Mouse (Mus musculus) embryonic fibroblast, embryonic 13.5 days (primary cell): ENCODE results near the gene Esf1.

Experiments
- CTCF ChIP-seq: IDR thresholded peaks from 2 replicates; pipeline ENCODE4 v1.5.1; 2011; ENCODE audit warnings: mild to moderate bottlenecking, control low read depth, low read length, moderate library complexity, borderline replicate concordance; ENCODE audit not compliant: insufficient read depth
- POLR2A ChIP-seq: IDR thresholded peaks from 2 replicates; pipeline ENCODE4 v1.6.1; 2011; ENCODE audit warnings: low read depth, mild to moderate bottlenecking, control low read depth, low read length, moderate library complexity

DNA sequence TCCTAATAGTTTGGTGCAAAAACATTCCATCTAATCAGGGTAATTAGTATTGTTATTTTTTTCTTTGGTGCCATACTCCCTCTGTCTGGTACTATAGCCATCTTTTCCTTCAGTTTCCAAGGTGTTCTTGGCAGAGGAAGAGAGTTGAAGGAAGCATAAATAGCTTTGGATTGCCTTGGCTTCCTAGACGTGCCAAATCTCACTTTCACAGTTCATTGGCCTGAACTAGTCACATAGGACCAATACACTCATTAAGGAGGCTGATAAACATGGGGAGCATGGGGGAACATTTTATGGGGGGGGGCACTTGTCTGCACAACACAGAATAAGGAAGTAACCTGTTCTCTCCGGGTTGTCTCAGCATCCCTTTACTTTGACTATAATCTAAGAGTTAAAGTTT lies 45.1 kb upstream of the Esf1 start:
- TF ChIP-seq POLR2A (no peak), CTCF (no peak)
